27 mouse cellular contexts compared by ENCODE assay signal in the genomic region with DNA sequence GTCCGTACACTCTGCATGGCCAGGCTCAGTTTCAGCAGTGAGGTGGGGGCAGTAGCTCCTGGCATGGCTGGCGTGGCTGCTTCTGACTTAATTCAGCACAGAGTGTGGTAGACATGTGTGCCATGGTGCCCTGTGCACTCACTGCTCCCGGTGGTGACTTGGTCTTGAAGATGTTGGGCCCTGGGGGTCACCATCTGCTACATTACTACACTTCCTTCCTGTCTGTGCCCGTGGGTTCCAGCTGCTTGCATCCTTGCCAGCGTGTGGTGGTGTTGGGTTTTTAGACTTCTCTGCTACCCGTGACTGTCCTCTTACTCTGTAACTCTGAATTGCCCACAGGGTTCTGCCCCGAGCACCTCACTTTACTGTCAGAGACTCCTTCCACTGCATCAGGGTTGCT. TPM values are rescaled to one million over a fixed set of nuclear protein-coding genes. Genes with fewer than 3 reads are reported as not detected.
"Had no signal": no experiment of that assay in that cellular context is flagged by ENCODE, and none has a peak within 500 bp of the region (broad histone marks: within the 10 kb centered on the region; RNA-seq: fewer than 3 reads in every experiment).

No protein-coding gene starts in this region.

- ATAC-seq: intestine, embryonic 15.5 days; lung, postnatal 0 days had no signal

- H3K9me3 ChIP-seq: intestine, embryonic 15.5 days; kidney, embryonic 15.5 days; liver, embryonic 13.5 days had no signal

- DNase-seq: kidney, adult 11 months; kidney, adult 8-10 months; kidney, postnatal 10 days; kidney, postnatal 36 days; left cerebral cortex, postnatal 4 days; liver; liver, embryonic 13.5 days; lung, embryonic 14.5 days; thymus, postnatal 25 days had no signal

- H3K27ac ChIP-seq: intestine, embryonic 15.5 days; kidney, embryonic 15.5 days; limb, embryonic 13.5 days; liver, embryonic 13.5 days; macrophage; midbrain, embryonic 12.5 days had no signal

- H3K4me2 ChIP-seq: intestine, embryonic 15.5 days; kidney, embryonic 15.5 days; limb, embryonic 13.5 days; liver, embryonic 13.5 days; lung, embryonic 14.5 days; midbrain, embryonic 12.5 days had no signal

- H3K9ac ChIP-seq: intestine, embryonic 15.5 days; kidney, embryonic 15.5 days; limb, embryonic 13.5 days; liver, embryonic 13.5 days; lung, embryonic 14.5 days; midbrain, embryonic 12.5 days had no signal

- H3K27me3 ChIP-seq: intestine, embryonic 15.5 days; kidney, embryonic 15.5 days; limb, embryonic 13.5 days; liver, embryonic 13.5 days; midbrain, embryonic 12.5 days had no signal

- H3K4me3 ChIP-seq: intestine, embryonic 15.5 days; kidney, embryonic 15.5 days; limb, embryonic 13.5 days; liver, embryonic 13.5 days; midbrain, embryonic 12.5 days had no signal

- H3K4me1 ChIP-seq: intestine, embryonic 15.5 days; kidney, embryonic 15.5 days; limb, embryonic 13.5 days; midbrain, embryonic 12.5 days had no signal

RNA-seq across cellular contexts. Expression of gene Atp4b, which starts 36.4 kb away (rescaled TPM):
- total RNA-seq: layer of hippocampus, adult 8-10 months; layer of hippocampus, postnatal 14 days; left cerebral cortex, adult 8-10 months; left cerebral cortex, postnatal 14 days; left cerebral cortex, postnatal 4 days; midbrain, postnatal 0 days had no signal
- polyA plus RNA-seq: intestine, embryonic 15.5 days; kidney, embryonic 15.5 days; limb, embryonic 13.5 days; liver, embryonic 13.5 days; lung, embryonic 14.5 days; lung, postnatal 0 days; macrophage; midbrain, embryonic 12.5 days; midbrain, postnatal 0 days; neural tube, embryonic 11.5 days; neural tube, embryonic 14.5 days had no signal

RNA-seq across cellular contexts. Expression of gene Grk1, which starts 44.7 kb away (rescaled TPM):
- total RNA-seq: layer of hippocampus, adult 8-10 months; layer of hippocampus, postnatal 14 days; left cerebral cortex, postnatal 14 days; left cerebral cortex, postnatal 4 days had no signal
- polyA plus RNA-seq: intestine, embryonic 15.5 days; kidney, embryonic 15.5 days; liver, embryonic 13.5 days; liver, embryonic 16.5 days; lung, embryonic 14.5 days; lung, postnatal 0 days; macrophage; midbrain, postnatal 0 days; neural tube, embryonic 11.5 days; neural tube, embryonic 14.5 days; small intestine, adult 2 months; spleen, adult 2 months; stomach, embryonic 16.5 days; thymus, postnatal 0 days had no signal
